In genomic region chr10:25359208-25359958, GRCm38 (mm10) we compare ENCODE assay signal across 8 mouse cellular contexts. TPM values are rescaled to one million over a fixed set of nuclear protein-coding genes. Genes with fewer than 3 reads are reported as not detected.
DNase-seq lines count a peak whose midpoint lies in the region; ATAC-seq lines count a peak whose summit lies in the region.

Gene Epb41l2 (plus strand): TSS chr10:25359798.

- H3K27me3 ChIP-seq in forebrain, embryonic 10.5 days (ENCODE audit: poor library complexity, severe bottlenecking): peaks cover 12% of the 10 kb centered on the region; the same call in 1 of the 2 replicates
- no peaks in the 10 kb centered on the region for H3K27me3 ChIP-seq in heart, embryonic 14.5 days (ENCODE audit: control insufficient read depth, insufficient read depth, low read length)
- H3K27me3 ChIP-seq in liver, embryonic 12.5 days (replicated peaks): no peaks in the 10 kb centered on the region; the same call in 1 of the 2 replicates
- H3K27me3 ChIP-seq in splenic B cell, adult 2 months (ENCODE audit: control insufficient read depth, insufficient read depth, low read length, poor library complexity, severe bottlenecking): no peaks in the 10 kb centered on the region

- H3K9ac ChIP-seq in heart, embryonic 14.5 days (ENCODE audit: low read length): peak within 1 kb of the TSS; percentile 87
- H3K9ac ChIP-seq in liver, embryonic 12.5 days: peak within 1 kb of the TSS; percentile 92

- peak within 1 kb of the TSS; percentile 81 for H3K4me2 ChIP-seq in heart, embryonic 14.5 days (ENCODE audit: low read length)
- H3K4me2 ChIP-seq in liver, embryonic 12.5 days: peak within 1 kb of the TSS; percentile 95

- no peaks in the 10 kb centered on the region for H3K36me3 ChIP-seq in forebrain, embryonic 10.5 days (replicated peaks)
- H3K36me3 ChIP-seq in heart, embryonic 14.5 days (ENCODE audit: control insufficient read depth, insufficient read depth, low read length): no peaks in the 10 kb centered on the region
- no peaks in the 10 kb centered on the region for H3K36me3 ChIP-seq in liver, embryonic 12.5 days
- H3K36me3 ChIP-seq in splenic B cell, adult 2 months (ENCODE audit: control insufficient read depth, insufficient read depth, low read length, poor library complexity, severe bottlenecking): no peaks in the 10 kb centered on the region

- H3K27ac ChIP-seq in forebrain, embryonic 10.5 days: peak within 1 kb of the TSS; percentile 91
- H3K27ac ChIP-seq in heart, embryonic 14.5 days (replicated peaks in 1 of 2; ENCODE audit: control insufficient read depth in 1 of 2, insufficient read depth in 1 of 2, low read depth in 2 of 2, low read length in 2 of 2): peak within 1 kb of the TSS; percentile 81 to 86
- peak within 1 kb of the TSS; percentile 79 for H3K27ac ChIP-seq in liver, embryonic 12.5 days

- no peaks in the 10 kb centered on the region for H3K9me3 ChIP-seq in forebrain, embryonic 10.5 days
- no peaks in the 10 kb centered on the region for H3K9me3 ChIP-seq in heart, embryonic 14.5 days (ENCODE audit: control insufficient read depth, low read length)
- H3K9me3 ChIP-seq in liver, embryonic 12.5 days (replicated peaks): no peaks in the 10 kb centered on the region

- H3K4me1 ChIP-seq in forebrain, embryonic 10.5 days: peaks cover 27% of the 10 kb centered on the region
- H3K4me1 ChIP-seq in heart, embryonic 14.5 days (ENCODE audit: control insufficient read depth in 2 of 2, insufficient read depth in 2 of 2, low read length in 2 of 2): peaks cover 5 to 22% of the 10 kb centered on the region in 2 experiments
- H3K4me1 ChIP-seq in liver, embryonic 12.5 days: peaks cover 23% of the 10 kb centered on the region

- peak; percentile 92 for ATAC-seq in heart, embryonic 14.5 days (ENCODE audit: insufficient number of reproducible peaks, insufficient read depth, low FRiP score, low read depth)
- peak; percentile 94 for ATAC-seq in liver, embryonic 12.5 days

- WGBS in forebrain, embryonic 10.5 days: under 1% methylated on average over 55 of the region's 55 CpGs
- under 1% methylated on average over 49 of the region's 55 CpGs for WGBS in heart, embryonic 14.5 days
- 4% methylated on average over 54 of the region's 55 CpGs for WGBS in liver, embryonic 12.5 days (ENCODE audit: insufficient replicate concordance)

- H3K4me3 ChIP-seq in forebrain, embryonic 10.5 days: peak within 1 kb of the TSS; percentile 86
- H3K4me3 ChIP-seq in heart, embryonic 14.5 days (ENCODE audit: control insufficient read depth in 1 of 2, insufficient read depth in 1 of 2, low read depth in 1 of 2, low read length in 2 of 2): peak within 1 kb of the TSS; percentile 78 to 100
- H3K4me3 ChIP-seq in liver, embryonic 12.5 days: peak within 1 kb of the TSS; percentile 81

- peak; percentile 92 to 94 for DNase-seq in CD8-positive naive resting alpha-beta T cell, adult 2 months (ENCODE audit: low read depth in 2 of 2, low spot score in 2 of 2)
- DNase-seq in c-Kit-positive CD71-negative TER-119-negative erythroid progenitor cells, embryonic 14.5 days (ENCODE audit: low read depth): peak; percentile 53
- peak; percentile 89 for DNase-seq in forebrain, embryonic 10.5 days (ENCODE audit: extremely low spot score, low spot score)
- peak; percentile 95 for DNase-seq in kidney, postnatal 14 days
- peak; percentile 93 for DNase-seq in naive thymus-derived CD4-positive, alpha-beta T cell, adult 2 months (ENCODE audit: low read depth)
- peak; percentile 92 for DNase-seq in splenic B cell, adult 2 months (ENCODE audit: low read depth, low spot score)

RNA-seq across cellular contexts. Expression of gene Epb41l2, which starts in this region (rescaled TPM):
- polyA plus RNA-seq in forebrain, embryonic 10.5 days (2016; fragmentation: Nextera tagmentation; extraction: Ambion mirVana): 42.7 and 43.0 TPM in 2 replicates
- polyA plus RNA-seq in heart, embryonic 14.5 days (2014; fragmentation: Nextera tagmentation; extraction: Ambion mirVana): 45.4 and 53.5 TPM in 2 replicates
- polyA plus RNA-seq in liver, embryonic 12.5 days (2016; fragmentation: Nextera tagmentation; extraction: Ambion mirVana): 16.2 and 19.0 TPM in 2 replicates

Comparison
In these comparisons a context has a peak if more than half of its experiments do, and no peak if none do; other contexts are left out.
1. Peak in every context shown above with its lines: DNase-seq, ATAC-seq, H3K4me3 ChIP-seq and H3K27ac ChIP-seq.